Mouse (Mus musculus) v-Abl transformed pro-B cells (cell line): Measurements from ENCODE around the gene Dennd2a.

Experiments used
- in situ Hi-C, 2 experiments: fragments of 400-800 bp; cut with MboI; formaldehyde crosslinking; loops; one replicate each; pipeline ENCODE4 v1.15.1; 2025; ENCODE audit not compliant: unreplicated experiment in 2 of 2

Gene Dennd2a

GRCm38 (mm10) chr6:39527811-39528210, 29.9 kb downstream of the Dennd2a start:
- in situ Hi-C loops, result no loop called here

- in situ Hi-C loops, result no loop called here
Observed at GRCm38 (mm10) chr6:39527337-39527784, 30.3 kb downstream of the Dennd2a start.

- in situ Hi-C loops, result no loop called here
Observed at GRCm38 (mm10) chr6:39526797-39527196, 30.9 kb downstream of the Dennd2a start.

- in situ Hi-C loops, result no loop called here
Observed at GRCm38 (mm10) chr6:39523161-39523560, 34.5 kb downstream of the Dennd2a start.

- in situ Hi-C loops, result no loop called here
Observed at GRCm38 (mm10) chr6:39522425-39522824, 35.2 kb downstream of the Dennd2a start.

GRCm38 (mm10) chr6:39515739-39516131, 41.9 kb downstream of the Dennd2a start:
- in situ Hi-C loops, result no loop called here

GRCm38 (mm10) chr6:39515040-39515738, 42.5 kb downstream of the Dennd2a start:
- in situ Hi-C loops, result no loop called here

GRCm38 (mm10) chr6:39503476-39503875, 54.2 kb downstream of the Dennd2a start:
- in situ Hi-C loops, result no loop called here

GRCm38 (mm10) chr6:39497165-39497564, 60.5 kb downstream of the Dennd2a start:
- in situ Hi-C loops, result no loop called here

GRCm38 (mm10) chr6:39493129-39493714, 64.4 kb downstream of the Dennd2a start:
- in situ Hi-C loops, result no loop called here

GRCm38 (mm10) chr6:39492161-39492560, 65.5 kb downstream of the Dennd2a start:
- in situ Hi-C loops, result no loop called here

GRCm38 (mm10) chr6:39491203-39491602, 66.5 kb downstream of the Dennd2a start:
- in situ Hi-C loops, result no loop called here

- in situ Hi-C loops, result no loop called here
Observed at GRCm38 (mm10) chr6:39488292-39488691, 69.4 kb downstream of the Dennd2a start.

GRCm38 (mm10) chr6:39483656-39484055, 74.0 kb downstream of the Dennd2a start:
- in situ Hi-C loops, result no loop called here

- in situ Hi-C loops, result no loop called here
Observed at GRCm38 (mm10) chr6:39478509-39479150, 79.0 kb downstream of the Dennd2a start.

- in situ Hi-C loops, result no loop called here
Observed at GRCm38 (mm10) chr6:39476617-39477016, 81.0 kb downstream of the Dennd2a start.

GRCm38 (mm10) chr6:39474424-39474823, 83.2 kb downstream of the Dennd2a start:
- in situ Hi-C loops, result loop anchor here in 1 of 2 experiments (25.0 kb wide), 1 partner anchor 1213 kb away; no protein-coding TSS in a partner anchor

GRCm38 (mm10) chr6:39472837-39473236, 84.8 kb downstream of the Dennd2a start:
- in situ Hi-C loops, result loop anchor here in 1 of 2 experiments (25.0 kb wide), 1 partner anchor 1214 kb away; no protein-coding TSS in a partner anchor

GRCm38 (mm10) chr6:39472271-39472670, 85.4 kb downstream of the Dennd2a start:
- in situ Hi-C loops, result loop anchor here in 1 of 2 experiments (25.0 kb wide), 1 partner anchor 1215 kb away; no protein-coding TSS in a partner anchor

- in situ Hi-C loops, result loop anchor here in 1 of 2 experiments (25.0 kb wide), 1 partner anchor 1217 kb away; no protein-coding TSS in a partner anchor
Observed at GRCm38 (mm10) chr6:39470076-39470475, 87.6 kb downstream of the Dennd2a start.

- in situ Hi-C loops, result loop anchor here (5.0 to 25.0 kb wide), 6 partner anchors 93 to 1218 kb away; no protein-coding TSS in a partner anchor
Observed at GRCm38 (mm10) chr6:39469427-39469826, 88.2 kb downstream of the Dennd2a start.
